Mouse (Mus musculus) cerebellum, adult 2 months (tissue): ENCODE results near the gene Gpc6.

ENCODE experiments used
- CTCF ChIP-seq: fragments of 200-500 bp; IDR thresholded peaks from 2 replicates; pipeline ENCODE4 v1.5.1; 2011; ENCODE audit warnings: low read depth, mild to moderate bottlenecking, control low read depth, low read length, moderate library complexity, borderline replicate concordance; ENCODE audit not compliant: insufficient read depth
- POLR2A ChIP-seq: fragments of 200-500 bp; IDR thresholded peaks from 2 replicates; pipeline ENCODE4 v1.6.1; 2011; ENCODE audit warnings: low read length, control low read depth, borderline replicate concordance; ENCODE audit not compliant: insufficient read depth

- TF ChIP-seq CTCF (no peak), POLR2A (no peak)
These were observed 548.3 kb downstream of the Gpc6 start for GRCm38 (mm10) chr14:117473378-117473777.
